Mouse (Mus musculus) frontal cortex, adult 2 months (tissue): ENCODE measurements around the gene Sult5a1. TPM values are rescaled to one million over a fixed set of nuclear protein-coding genes. Genes with fewer than 3 reads are reported as not detected.

Experiments
- DNase-seq, 2 experiments: peaks; one replicate each; pipeline ENCODE4 v3.0.0; 2022; ENCODE audit warnings: low spot score in 1 of 2; ENCODE audit errors: extremely low spot score in 1 of 2
- polyA plus RNA-seq: library from polyadenylated mRNA; depleted of rRNA; stranded (reverse); fragments of >200 nt; gene quantifications from 2 replicates; pipeline ENCODE4 v1.2.3, GENCODE M21; 2012; rRNA removed

Sult5a1 gene
- polyA plus RNA-seq, 1 experiment, result 0.98 TPM

DNA sequence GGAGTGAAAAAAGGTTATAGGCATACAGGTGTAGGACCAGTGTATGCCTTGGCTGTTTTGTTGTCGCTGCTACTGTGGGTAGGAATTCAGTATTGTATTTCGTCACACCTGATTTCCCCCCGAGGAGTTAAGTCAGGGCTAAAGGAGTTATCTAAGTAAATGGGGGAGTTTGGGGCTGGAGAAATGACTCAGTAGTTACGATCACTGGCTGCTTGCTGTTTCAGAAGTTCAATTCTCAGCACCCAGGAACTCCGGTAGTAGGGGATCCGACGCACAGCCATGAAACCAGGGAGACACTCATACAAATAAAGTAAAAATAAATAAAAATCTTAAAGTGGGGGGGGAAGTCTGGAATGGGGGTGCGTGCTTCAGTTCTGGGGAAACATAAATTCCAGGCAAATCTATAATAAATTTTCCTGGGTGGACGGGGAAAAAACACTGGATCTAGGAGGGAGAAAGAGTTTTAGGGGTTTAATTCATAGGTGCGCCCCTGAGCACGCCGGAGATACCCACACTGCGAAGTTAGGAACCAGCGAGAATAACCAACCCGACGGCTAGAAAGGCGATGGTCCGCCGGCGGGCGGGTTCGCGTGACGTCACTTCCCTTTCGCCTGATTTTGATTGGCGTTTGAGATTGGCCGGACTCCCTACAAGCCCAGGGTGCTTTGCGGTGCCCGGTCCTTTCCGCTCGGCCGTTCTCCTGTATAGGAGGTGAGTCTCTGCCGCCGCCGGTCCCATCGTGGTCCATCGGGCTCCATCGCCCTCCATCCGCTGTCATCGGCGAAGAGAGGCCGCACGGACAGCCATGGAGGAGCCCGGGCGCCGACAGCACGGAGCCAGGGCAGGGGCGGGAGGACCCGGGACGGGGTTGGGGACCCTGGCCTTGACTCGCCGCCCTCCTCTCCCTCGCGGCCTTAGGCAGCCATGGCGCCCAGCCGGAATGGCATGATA is 56.1 kb downstream of the Sult5a1 start, which contains the start of gene Rpl13:
Gene Rpl13, plus strand, starts transcription at position 616 of the 951 bp plus-strand sequence.
- peak; percentile 96 to 99 for DNase-seq

DNA sequence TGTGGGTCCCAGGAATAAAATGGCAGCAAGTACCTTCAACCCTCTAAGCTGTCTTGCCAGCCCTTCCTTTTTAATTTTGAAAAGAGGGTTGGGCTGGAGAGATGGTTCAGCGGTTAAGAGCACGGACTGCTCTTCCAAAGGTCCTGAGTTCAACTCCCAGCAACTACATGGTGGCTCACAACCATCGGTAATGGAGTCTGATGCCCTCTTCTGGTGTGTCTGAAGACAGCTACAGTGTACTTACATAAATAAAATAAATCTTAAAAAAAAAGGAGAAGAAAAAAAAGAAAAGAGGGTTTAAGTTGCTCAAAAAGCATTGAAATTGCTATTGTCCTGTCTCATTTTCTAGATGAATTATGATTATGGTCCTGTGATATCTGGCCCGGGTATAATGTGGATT is 56.9 kb downstream of the Sult5a1 start:
- DNase-seq, result no peak

DNA sequence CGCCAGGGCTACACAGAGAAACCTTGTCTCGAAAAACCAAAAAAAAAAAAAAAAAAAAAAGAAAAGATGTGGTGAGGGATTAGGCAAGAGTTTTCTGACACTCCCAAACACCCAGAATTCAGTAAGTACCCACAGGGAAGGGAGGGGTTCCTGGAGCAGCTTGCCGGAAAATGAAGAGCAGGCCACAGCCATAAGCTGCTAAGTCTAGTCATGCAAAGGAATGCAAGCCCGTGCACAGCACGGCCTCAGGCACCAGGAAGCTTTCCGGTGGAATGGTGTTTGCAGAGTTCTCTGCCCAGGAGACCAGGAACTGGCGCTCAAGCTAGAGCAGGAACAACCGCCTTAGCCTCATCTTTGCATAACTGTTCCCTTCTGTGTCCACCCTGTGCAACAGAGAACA is 57.8 kb downstream of the Sult5a1 start:
- DNase-seq, result no peak

DNA sequence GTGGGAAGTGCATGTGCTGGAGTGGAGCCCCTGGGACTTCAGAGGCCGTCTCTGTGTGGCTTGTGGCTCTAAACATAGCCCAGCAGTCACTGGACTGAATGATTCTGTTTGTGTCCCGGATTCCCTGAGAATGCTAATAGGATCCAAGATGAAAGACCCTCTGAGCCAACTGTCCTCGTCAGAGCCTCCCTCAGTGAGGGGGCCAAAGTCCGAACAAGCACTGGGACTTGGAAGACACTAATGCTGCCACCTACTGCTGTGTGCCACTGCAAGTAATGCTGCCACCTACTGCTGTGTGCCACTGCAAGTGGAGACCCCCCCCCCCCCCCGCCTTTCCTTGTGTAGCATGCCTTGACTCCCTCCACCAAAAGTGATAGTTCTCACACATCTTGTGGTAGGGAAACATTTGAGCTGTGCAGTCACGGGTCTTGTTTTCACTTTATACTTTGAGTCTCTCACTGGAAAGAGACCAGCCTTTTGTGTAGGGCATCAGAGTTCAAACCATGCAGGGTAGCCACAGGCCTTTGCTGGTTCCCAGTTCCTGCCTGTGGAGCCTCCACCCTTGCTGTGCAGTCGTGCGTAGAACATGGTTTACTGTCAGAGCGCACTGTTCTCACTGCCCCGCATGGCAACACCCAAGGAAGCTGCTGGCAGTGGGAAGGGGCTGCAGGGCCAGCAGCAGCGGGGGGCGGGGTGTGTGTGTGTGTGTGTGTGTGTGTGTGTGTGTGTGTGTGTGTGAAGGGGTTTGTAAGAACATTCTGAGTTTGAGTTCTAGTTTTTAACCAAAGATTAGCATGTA is 60.1 kb downstream of the Sult5a1 start:
- DNase-seq, result peak in 1 of 2 experiments; percentile 44

DNA sequence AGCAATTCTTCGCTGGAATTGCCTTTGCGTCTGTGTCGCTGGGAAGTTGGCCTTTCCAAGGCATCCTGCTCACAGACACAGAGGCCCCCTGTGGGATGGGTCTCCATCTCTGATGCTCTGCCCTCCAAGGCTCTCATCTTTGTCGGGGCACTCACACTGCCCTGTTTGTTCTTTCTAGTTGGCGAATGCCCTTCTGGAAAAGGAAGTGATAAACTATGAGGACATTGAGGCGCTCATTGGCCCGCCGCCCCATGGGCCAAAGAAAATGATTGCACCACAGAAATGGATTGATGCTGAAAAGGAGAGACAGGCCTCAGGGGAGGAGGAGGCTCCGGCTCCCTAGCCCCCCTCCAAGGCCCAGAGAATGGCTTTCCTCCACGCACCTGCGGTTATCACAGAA is 60.9 kb downstream of the Sult5a1 start:
- DNase-seq, result no peak

Other genes starting within 250 kb of the Sult5a1 start
- gene Ankrd11, start 116.0 kb downstream of the Sult5a1 start, polyA plus RNA-seq, result 97.3 and 101 TPM in 2 replicates
- gene Spg7, start 95.4 kb downstream of the Sult5a1 start, polyA plus RNA-seq, result 90.1 and 103 TPM in 2 replicates
- 1,060 and 1,106 TPM in 2 replicates for gene Rpl13, start 56.0 kb downstream of the Sult5a1 start, polyA plus RNA-seq
- 145 and 196 TPM in 2 replicates for gene Cpne7, start 40.9 kb downstream of the Sult5a1 start, polyA plus RNA-seq
- gene Dpep1, start 27.9 kb upstream of the Sult5a1 start, polyA plus RNA-seq, result 0.21 and 0.36 TPM in 2 replicates
- 127 and 130 TPM in 2 replicates for gene Chmp1a, start 54.4 kb upstream of the Sult5a1 start, polyA plus RNA-seq
- 9.3 and 9.7 TPM in 2 replicates for gene Spata33, start 54.5 kb upstream of the Sult5a1 start, polyA plus RNA-seq
- 137 and 152 TPM in 2 replicates for gene Cdk10, start 66.5 kb upstream of the Sult5a1 start, polyA plus RNA-seq
- gene Spata2l, start 77.9 kb upstream of the Sult5a1 start, polyA plus RNA-seq, result 46.3 and 53.3 TPM in 2 replicates
- gene Zfp276, start 95.9 kb upstream of the Sult5a1 start, polyA plus RNA-seq, result 27.4 and 32.1 TPM in 2 replicates
- 97.9 and 108 TPM in 2 replicates for gene Vps9d1, start 96.0 kb upstream of the Sult5a1 start, polyA plus RNA-seq
- 3.1 and 4.1 TPM in 2 replicates for gene Fanca, start 160.3 kb upstream of the Sult5a1 start, polyA plus RNA-seq
- 17.4 and 20.8 TPM in 2 replicates for gene Spire2, start 174.4 kb upstream of the Sult5a1 start, polyA plus RNA-seq
- gene Tcf25, start 215.4 kb upstream of the Sult5a1 start, polyA plus RNA-seq, result 583 and 605 TPM in 2 replicates
- 0.04 and 0.06 TPM in 2 replicates for gene Mc1r, start 248.8 kb upstream of the Sult5a1 start, polyA plus RNA-seq